14 mouse cellular contexts compared by ENCODE assay signal in genomic region chr12:3724822-3725370, GRCm38 (mm10).
A peak's percentile ranks its signal among the peaks of the same experiment; 100 is the strongest.
DNase-seq lines count a peak whose midpoint lies in the region; ATAC-seq lines count a peak whose summit lies in the region.
"Had no signal": no experiment of that assay in that cellular context is flagged by ENCODE, and none has a peak within 500 bp of the region (broad histone marks: within the 10 kb centered on the region; RNA-seq: fewer than 3 reads in every experiment).

No protein-coding gene starts in this region.

- no peak overlapping the region for H3K9ac ChIP-seq in hindbrain, embryonic 12.5 days
- no peak overlapping the region for H3K9ac ChIP-seq in hindbrain, embryonic 16.5 days (ENCODE audit: low read depth, low read length)
- H3K9ac ChIP-seq in neural tube, embryonic 13.5 days, result 0 out of 2 replicates have a peak overlapping the region, but pooled peaks have one; percentile 38
- H3K9ac ChIP-seq: forebrain, postnatal 0 days had no signal

- no peaks in the 10 kb centered on the region; the same call in 1 of the 2 replicates for H3K4me1 ChIP-seq in hindbrain, embryonic 12.5 days
- no peaks in the 10 kb centered on the region; the same call in 1 of the 2 replicates for H3K4me1 ChIP-seq in hindbrain, embryonic 16.5 days (ENCODE audit: control insufficient read depth, insufficient read depth, low read depth, low read length)
- peaks cover 9% of the 10 kb centered on the region for H3K4me1 ChIP-seq in neural tube, embryonic 13.5 days (replicated peaks)

- H3K27ac ChIP-seq in hindbrain, embryonic 12.5 days, result 0 out of 2 replicates have a peak overlapping the region, but pooled peaks have one; percentile 12
- H3K27ac ChIP-seq in hindbrain, embryonic 16.5 days (ENCODE audit: low read depth, low read length), result no peak overlapping the region
- peak overlapping the region; percentile 23; the same call in 1 of the 2 replicates for H3K27ac ChIP-seq in neural tube, embryonic 13.5 days (replicated peaks)

- WGBS in hindbrain, embryonic 12.5 days, result 65% methylated on average over 5 of the region's 5 CpGs
- 55% methylated on average over 5 of the region's 5 CpGs for WGBS in hindbrain, embryonic 16.5 days
- 45% methylated on average over 5 of the region's 5 CpGs for WGBS in neural tube, embryonic 13.5 days

- no peaks in the 10 kb centered on the region for H3K27me3 ChIP-seq in hindbrain, embryonic 12.5 days
- no peaks in the 10 kb centered on the region for H3K27me3 ChIP-seq in hindbrain, embryonic 16.5 days (replicated peaks; ENCODE audit: control insufficient read depth, insufficient read depth, low read length)
- H3K27me3 ChIP-seq in neural tube, embryonic 13.5 days, result no peaks in the 10 kb centered on the region

- no peaks in the 10 kb centered on the region for H3K36me3 ChIP-seq in hindbrain, embryonic 12.5 days
- no peaks in the 10 kb centered on the region for H3K36me3 ChIP-seq in hindbrain, embryonic 16.5 days (ENCODE audit: control insufficient read depth, insufficient read depth, low read length)
- peaks cover 7% of the 10 kb centered on the region; the same call in 1 of the 2 replicates for H3K36me3 ChIP-seq in neural tube, embryonic 13.5 days

- DNase-seq in neural tube, embryonic 10.5 days (ENCODE audit: extremely low spot score, low spot score), result no peak
- no peak for DNase-seq in cerebellum, postnatal 4 days (ENCODE audit: low spot score in 2 of 2)
- DNase-seq: forebrain, postnatal 0 days; gastrocnemius, postnatal 14 days; lung, postnatal 10 days; spleen, adult 18-20 months had no signal

- no peaks in the 10 kb centered on the region for H3K9me3 ChIP-seq in hindbrain, embryonic 12.5 days (replicated peaks)
- no peaks in the 10 kb centered on the region for H3K9me3 ChIP-seq in hindbrain, embryonic 16.5 days (ENCODE audit: control insufficient read depth, low read length)
- H3K9me3 ChIP-seq in neural tube, embryonic 13.5 days, result no peaks in the 10 kb centered on the region

- no peak for ATAC-seq in hindbrain, embryonic 12.5 days (ENCODE audit: low FRiP score)
- no peak for ATAC-seq in hindbrain, embryonic 16.5 days
- ATAC-seq in neural tube, embryonic 13.5 days (ENCODE audit: low read depth), result peak; percentile 26; the same call in 1 of the 2 replicates
- 0 out of 2 replicates have a peak, but pooled peaks have one; percentile 34 for ATAC-seq in megakaryocyte progenitor cell, adult 5-6 weeks (replicated peaks; ENCODE audit: poor library complexity)
- no peak for ATAC-seq in frontal cortex, adult (ENCODE audit: low TSS enrichment)
- ATAC-seq: CD4-positive, CD25-positive, alpha-beta regulatory T cell, adult 4 months; forebrain, postnatal 0 days had no signal

- H3K4me2 ChIP-seq in hindbrain, embryonic 12.5 days (replicated peaks), result no peak overlapping the region
- no peak overlapping the region for H3K4me2 ChIP-seq in hindbrain, embryonic 16.5 days (ENCODE audit: low read length)
- H3K4me2 ChIP-seq in neural tube, embryonic 13.5 days, result no peak overlapping the region
- H3K4me2 ChIP-seq: midbrain, embryonic 11.5 days had no signal

- H3K4me3 ChIP-seq in hindbrain, embryonic 12.5 days, result no peak overlapping the region
- H3K4me3 ChIP-seq in hindbrain, embryonic 16.5 days (ENCODE audit: low read length), result no peak overlapping the region
- H3K4me3 ChIP-seq in neural tube, embryonic 13.5 days, result no peak overlapping the region
- H3K4me3 ChIP-seq: myocyte had no signal

Comparison
In these comparisons a context has a peak if more than half of its experiments do, and no peak if none do; other contexts are left out.
1. ATAC-seq: peak in neural tube, embryonic 13.5 days (single experiment) and megakaryocyte progenitor cell, adult 5-6 weeks (single experiment); none in hindbrain, embryonic 12.5 days (single experiment), hindbrain, embryonic 16.5 days (single experiment) and frontal cortex, adult (single experiment).